Mouse (Mus musculus) A20 (cell line): ENCODE results near the gene Slc23a2.

Experiments
- DNase-seq: peaks from one replicate; pipeline ENCODE4 v3.0.0-alpha.2; 2011; ENCODE audit warnings: low read depth, low spot score

Gene Slc23a2

GRCm38 (mm10) chr2:132098942-132099672, 45.8 kb downstream of the Slc23a2 start:
- DNase-seq, result no peak

GRCm38 (mm10) chr2:132098365-132098764, 46.5 kb downstream of the Slc23a2 start:
- DNase-seq, result no peak

GRCm38 (mm10) chr2:132096582-132096981, 48.3 kb downstream of the Slc23a2 start:
- DNase-seq, result no peak

- DNase-seq, result no peak
These were observed 49.1 kb downstream of the Slc23a2 start for GRCm38 (mm10) chr2:132095821-132096220.

- DNase-seq, result peak; percentile 70
These were observed 50.3 kb downstream of the Slc23a2 start for GRCm38 (mm10) chr2:132094441-132095230.

- DNase-seq, result no peak
These were observed 51.2 kb downstream of the Slc23a2 start for GRCm38 (mm10) chr2:132093739-132094138.

GRCm38 (mm10) chr2:132093298-132093697, 51.6 kb downstream of the Slc23a2 start:
- no peak for DNase-seq

- no peak for DNase-seq
These were observed 52.2 kb downstream of the Slc23a2 start for GRCm38 (mm10) chr2:132092722-132093121.

- no peak for DNase-seq
These were observed 53.2 kb downstream of the Slc23a2 start for GRCm38 (mm10) chr2:132091749-132092148.

- DNase-seq, result no peak
These were observed 60.1 kb downstream of the Slc23a2 start for GRCm38 (mm10) chr2:132084813-132085212.

- DNase-seq, result no peak
These were observed 60.5 kb downstream of the Slc23a2 start for GRCm38 (mm10) chr2:132084396-132084795.

- DNase-seq, result no peak
These were observed 65.8 kb downstream of the Slc23a2 start for GRCm38 (mm10) chr2:132079139-132079538.

GRCm38 (mm10) chr2:132073052-132073451, 71.9 kb downstream of the Slc23a2 start:
- no peak for DNase-seq

- DNase-seq, result no peak
These were observed 74.7 kb downstream of the Slc23a2 start for GRCm38 (mm10) chr2:132069985-132070735.

- DNase-seq, result no peak
These were observed 80.6 kb downstream of the Slc23a2 start for GRCm38 (mm10) chr2:132064185-132064831.

- no peak for DNase-seq
These were observed 81.1 kb downstream of the Slc23a2 start for GRCm38 (mm10) chr2:132063776-132064175.

- no peak for DNase-seq
These were observed 83.0 kb downstream of the Slc23a2 start for GRCm38 (mm10) chr2:132061884-132062283.

- peak; percentile 31 for DNase-seq
These were observed 85.0 kb downstream of the Slc23a2 start for GRCm38 (mm10) chr2:132059919-132060318.

GRCm38 (mm10) chr2:132055349-132055753, 89.6 kb downstream of the Slc23a2 start:
- no peak for DNase-seq

- DNase-seq, result peak; percentile 30
These were observed 91.1 kb downstream of the Slc23a2 start for GRCm38 (mm10) chr2:132053824-132054223.

GRCm38 (mm10) chr2:132051798-132052197, 93.1 kb downstream of the Slc23a2 start:
- DNase-seq, result peak; percentile 49

GRCm38 (mm10) chr2:132049921-132050320, 95.0 kb downstream of the Slc23a2 start:
- DNase-seq, result no peak
